Mouse (Mus musculus) 3T3-L1 (cell line): ENCODE measurements around the gene Glycam1.

Source experiments
- DNase-seq: peaks from one replicate; pipeline ENCODE4 v3.0.0-alpha.2; 2015; ENCODE audit warnings: low read depth, low spot score

The Glycam1 gene

GRCm38 (mm10) chr15:103519386-103520378 lies 45.2 kb downstream of the Glycam1 start:
- DNase-seq: no peak

DNA sequence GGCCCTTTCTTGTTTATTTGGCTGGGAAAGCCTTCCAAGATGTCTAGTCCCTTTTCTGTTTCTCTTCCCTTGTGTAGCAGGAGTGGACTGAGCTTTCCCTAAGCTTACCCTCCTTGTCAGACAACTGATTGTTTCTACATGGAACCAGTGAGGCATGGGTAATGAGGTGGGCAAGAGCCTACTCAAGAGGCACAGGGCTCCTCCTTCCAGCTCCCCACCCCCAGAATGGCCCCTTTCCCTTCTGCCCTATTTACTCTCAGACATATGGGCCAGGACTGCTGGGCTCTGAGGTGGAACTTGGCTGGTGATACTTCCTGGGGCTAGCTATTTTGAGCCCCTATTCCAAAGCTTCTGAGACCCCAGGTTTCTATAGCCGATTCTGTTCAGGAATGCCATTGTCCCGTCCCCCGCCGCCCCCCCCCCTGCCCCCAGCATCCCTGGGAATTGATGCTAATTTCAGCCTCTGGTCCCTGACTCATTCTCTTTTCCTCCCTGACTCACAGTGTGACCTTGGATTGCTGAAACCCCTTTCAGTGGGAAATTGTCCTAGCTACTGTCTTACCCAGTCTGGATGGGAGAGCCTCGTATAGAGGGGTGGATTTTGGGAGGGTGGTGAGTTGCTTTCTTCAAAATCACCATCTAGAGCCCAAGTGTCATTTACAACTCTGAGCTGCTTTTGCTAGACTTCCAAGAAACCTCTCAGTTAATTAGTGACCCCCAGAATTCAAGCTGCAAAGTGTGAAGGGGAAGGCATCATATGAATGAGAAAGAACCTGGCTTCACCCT lies 46.1 kb downstream of the Glycam1 start:
- peak; percentile 56 for DNase-seq

- peak; percentile 78 for DNase-seq
Observed at GRCm38 (mm10) chr15:103514914-103515313, 50.0 kb downstream of the Glycam1 start.

DNA sequence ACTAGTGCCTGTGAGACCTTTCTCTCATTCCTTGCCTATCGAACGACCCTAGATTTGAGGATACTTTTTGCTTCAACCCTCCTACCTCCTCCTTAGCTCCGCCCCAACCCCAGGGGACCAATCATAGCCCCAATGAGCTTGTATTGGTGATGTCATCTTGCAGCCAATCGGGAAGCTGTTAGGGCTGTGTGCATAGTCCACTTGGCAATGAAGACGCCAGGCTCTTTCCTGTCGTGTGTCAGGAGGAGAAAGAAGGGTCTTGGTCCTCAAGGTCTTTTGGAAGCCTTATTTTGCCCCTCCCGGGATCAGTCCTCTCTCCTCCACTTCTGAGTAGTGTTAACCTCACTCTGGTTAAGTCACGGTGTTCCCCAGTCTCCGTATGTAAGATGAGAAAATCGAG lies 50.8 kb downstream of the Glycam1 start:
- DNase-seq: peak; percentile 47

GRCm38 (mm10) chr15:103513621-103514031 lies 51.3 kb downstream of the Glycam1 start:
- no peak for DNase-seq
